Mouse (Mus musculus) gastrocnemius, adult 18-20 months (tissue): ENCODE data around the gene 4930412O13Rik. TPM values are rescaled to one million over a fixed set of nuclear protein-coding genes. Genes with fewer than 3 reads are reported as not detected.

Experiments
- DNase-seq: peaks from one replicate; pipeline ENCODE4 v3.0.0; 2021; ENCODE audit warnings: low spot score
- total RNA-seq, 2 experiments: library from RNA; stranded (reverse); gene quantifications; 2 replicates each; pipeline ENCODE4 v1.2.3; 2021

4930412O13Rik gene
- total RNA-seq, 2 experiments from 2014 or later, result not detected

- DNase-seq, result no peak
Measured at GRCm38 (mm10) chr2:9897846-9898245, 16.8 kb downstream of the 4930412O13Rik start.

- no peak for DNase-seq
Measured at GRCm38 (mm10) chr2:9903854-9904560, 23.0 kb downstream of the 4930412O13Rik start.

GRCm38 (mm10) chr2:9905995-9906394 lies 24.9 kb downstream of the 4930412O13Rik start:
- no peak for DNase-seq

GRCm38 (mm10) chr2:9917602-9918001 lies 36.5 kb downstream of the 4930412O13Rik start:
- no peak for DNase-seq

GRCm38 (mm10) chr2:9918691-9919471 lies 37.8 kb downstream of the 4930412O13Rik start:
- DNase-seq, result no peak

GRCm38 (mm10) chr2:9926194-9926904 lies 45.3 kb downstream of the 4930412O13Rik start:
- DNase-seq, result no peak

- DNase-seq, result no peak
Measured at GRCm38 (mm10) chr2:9926905-9927283, 45.8 kb downstream of the 4930412O13Rik start.

Other genes with a start within 250 kb of the 4930412O13Rik start
- not detected for gene 9230102O04Rik, start 8.3 kb downstream of the 4930412O13Rik start, total RNA-seq
- under 1 TPM; 0.18 to 0.43 TPM for gene Gata3, start 8.8 kb downstream of the 4930412O13Rik start, total RNA-seq
- gene Taf3, start 167.3 kb downstream of the 4930412O13Rik start, total RNA-seq, result 10 to 100 TPM in 1 of 2 experiments, 1 to 10 TPM in 1; 9.4 to 10.8 TPM
- 100 to 1,000 TPM; 791 to 847 TPM for gene Atp5c1, start 199.3 kb downstream of the 4930412O13Rik start, total RNA-seq
- 1 to 10 TPM; 5.9 to 7.2 TPM for gene Kin, start 199.3 kb downstream of the 4930412O13Rik start, total RNA-seq